13 mouse cellular contexts compared by ENCODE assay signal in genomic region chr10:61510809-61511208, GRCm38 (mm10). TPM values are rescaled to one million over a fixed set of nuclear protein-coding genes. Genes with fewer than 3 reads are reported as not detected.
A peak's percentile ranks its signal among the peaks of the same experiment; 100 is the strongest.
DNase-seq lines count a peak whose midpoint lies in the region; ATAC-seq lines count a peak whose summit lies in the region.
"Had no signal": no experiment of that assay in that cellular context is flagged by ENCODE, and none has a peak within 500 bp of the region (broad histone marks: within the 10 kb centered on the region; RNA-seq: fewer than 3 reads in every experiment).

No protein-coding gene starts in this region.

- 41% methylated on average over 7 of the region's 7 CpGs for WGBS in forebrain, embryonic 14.5 days
- WGBS in forebrain, embryonic 12.5 days, result 41% methylated on average over 7 of the region's 7 CpGs
- 16% methylated on average over 7 of the region's 7 CpGs for WGBS in kidney, embryonic 16.5 days
- WGBS in embryonic facial prominence, embryonic 11.5 days, result 37% methylated on average over 7 of the region's 7 CpGs

- H3K27me3 ChIP-seq in forebrain, embryonic 14.5 days (replicated peaks; ENCODE audit: control insufficient read depth, insufficient read depth, low read length), result no peaks in the 10 kb centered on the region
- no peaks in the 10 kb centered on the region for H3K27me3 ChIP-seq in forebrain, embryonic 12.5 days
- no peaks in the 10 kb centered on the region for H3K27me3 ChIP-seq in kidney, embryonic 16.5 days (ENCODE audit: insufficient read depth, low read length)
- H3K27me3 ChIP-seq in embryonic facial prominence, embryonic 11.5 days (ENCODE audit: control insufficient read depth, insufficient read depth, low read length), result no peaks in the 10 kb centered on the region

- no peak overlapping the region for H3K4me3 ChIP-seq in forebrain, embryonic 14.5 days (ENCODE audit: low read depth, low read length)
- H3K4me3 ChIP-seq in forebrain, embryonic 12.5 days (replicated peaks), result no peak overlapping the region
- H3K4me3 ChIP-seq in kidney, embryonic 16.5 days (ENCODE audit: low read length), result no peak overlapping the region
- H3K4me3 ChIP-seq in embryonic facial prominence, embryonic 11.5 days (ENCODE audit: low read depth, low read length), result no peak overlapping the region
- H3K4me3 ChIP-seq: erythroblast, embryonic 14.5 days had no signal

- peaks cover 6% of the 10 kb centered on the region; the same call in 1 of the 2 replicates for H3K4me1 ChIP-seq in forebrain, embryonic 14.5 days (ENCODE audit: control insufficient read depth, insufficient read depth, low read length)
- peaks cover 17% of the 10 kb centered on the region; the same call in 1 of the 2 replicates for H3K4me1 ChIP-seq in forebrain, embryonic 12.5 days
- H3K4me1 ChIP-seq in kidney, embryonic 16.5 days (ENCODE audit: insufficient read depth, low read length), result no peaks in the 10 kb centered on the region
- H3K4me1 ChIP-seq in embryonic facial prominence, embryonic 11.5 days (ENCODE audit: control insufficient read depth, insufficient read depth, low read length), result no peaks in the 10 kb centered on the region

- peak; percentile 47 for DNase-seq in forebrain, embryonic 14.5 days (ENCODE audit: low spot score)
- DNase-seq in kidney, postnatal 10 days, result no peak
- peak; percentile 40 for DNase-seq in embryonic facial prominence, embryonic 11.5 days (ENCODE audit: low spot score)
- DNase-seq in mesoderm, embryonic 11.5 days (ENCODE audit: low read depth, low spot score), result peak; percentile 60
- no peak for DNase-seq in spleen, postnatal 36 days (ENCODE audit: low spot score in 2 of 2)
- no peak for DNase-seq in adrenal gland, postnatal 4 days (ENCODE audit: low spot score in 2 of 2)
- DNase-seq: adrenal gland, postnatal 10 days; cerebellum, adult 2 months; thymus, postnatal 36 days had no signal

- H3K9ac ChIP-seq in forebrain, embryonic 14.5 days (ENCODE audit: low read length), result no peak overlapping the region
- H3K9ac ChIP-seq in forebrain, embryonic 12.5 days, result no peak overlapping the region
- no peak overlapping the region for H3K9ac ChIP-seq in kidney, embryonic 16.5 days (replicated peaks; ENCODE audit: low read length)
- H3K9ac ChIP-seq in embryonic facial prominence, embryonic 11.5 days (replicated peaks; ENCODE audit: low read length), result no peak overlapping the region

- no peaks in the 10 kb centered on the region for H3K36me3 ChIP-seq in forebrain, embryonic 14.5 days (ENCODE audit: control insufficient read depth, insufficient read depth, low read length)
- H3K36me3 ChIP-seq in forebrain, embryonic 12.5 days (replicated peaks), result no peaks in the 10 kb centered on the region
- H3K36me3 ChIP-seq in kidney, embryonic 16.5 days (ENCODE audit: insufficient read depth, low read length), result no peaks in the 10 kb centered on the region
- no peaks in the 10 kb centered on the region for H3K36me3 ChIP-seq in embryonic facial prominence, embryonic 11.5 days (replicated peaks; ENCODE audit: control insufficient read depth, insufficient read depth, low read depth, low read length)

- no peak overlapping the region for H3K27ac ChIP-seq in forebrain, embryonic 14.5 days (ENCODE audit: low read depth, low read length)
- no peak overlapping the region for H3K27ac ChIP-seq in forebrain, embryonic 12.5 days
- H3K27ac ChIP-seq in kidney, embryonic 16.5 days (ENCODE audit: low read length), result no peak overlapping the region
- no peak overlapping the region for H3K27ac ChIP-seq in embryonic facial prominence, embryonic 11.5 days (replicated peaks; ENCODE audit: low read depth, low read length)

- no peak overlapping the region for H3K4me2 ChIP-seq in forebrain, embryonic 14.5 days (ENCODE audit: low read length)
- no peak overlapping the region for H3K4me2 ChIP-seq in forebrain, embryonic 12.5 days
- no peak overlapping the region for H3K4me2 ChIP-seq in kidney, embryonic 16.5 days (replicated peaks; ENCODE audit: low read depth, low read length)
- no peak overlapping the region for H3K4me2 ChIP-seq in embryonic facial prominence, embryonic 11.5 days (ENCODE audit: low read depth, low read length)

- H3K9me3 ChIP-seq in forebrain, embryonic 14.5 days (replicated peaks; ENCODE audit: control insufficient read depth, low read length), result no peaks in the 10 kb centered on the region
- no peaks in the 10 kb centered on the region for H3K9me3 ChIP-seq in forebrain, embryonic 12.5 days
- no peaks in the 10 kb centered on the region for H3K9me3 ChIP-seq in kidney, embryonic 16.5 days (ENCODE audit: low read length)
- no peaks in the 10 kb centered on the region for H3K9me3 ChIP-seq in embryonic facial prominence, embryonic 11.5 days (replicated peaks; ENCODE audit: control insufficient read depth, low read length)

- ATAC-seq in forebrain, embryonic 14.5 days, result peak; percentile 60; the same call in 1 of the 2 replicates
- ATAC-seq in forebrain, embryonic 12.5 days (ENCODE audit: low FRiP score), result no peak
- peak; percentile 57 for ATAC-seq in kidney, embryonic 16.5 days (ENCODE audit: low FRiP score, low TSS enrichment)
- ATAC-seq in embryonic facial prominence, embryonic 11.5 days (replicated peaks; ENCODE audit: insufficient number of reproducible peaks, low FRiP score, low TSS enrichment, low read depth), result no peak; the same call in 1 of the 2 replicates
- ATAC-seq: intestine, embryonic 16.5 days had no signal

RNA-seq across cellular contexts. Expression of gene Lrrc20, which starts 35.2 kb away (rescaled TPM):
- polyA plus RNA-seq in forebrain, embryonic 14.5 days (2014; fragmentation: Nextera tagmentation; extraction: Ambion mirVana), result 21.3 TPM in 2 replicates
- 14.4 and 15.7 TPM in 2 replicates for polyA plus RNA-seq in forebrain, embryonic 12.5 days (2016; fragmentation: Nextera tagmentation; extraction: Ambion mirVana)
- polyA plus RNA-seq in kidney, embryonic 16.5 days (2015; fragmentation: Nextera tagmentation; extraction: Ambion mirVana), result 8.4 and 10.5 TPM in 2 replicates
- polyA plus RNA-seq in embryonic facial prominence, embryonic 11.5 days (2014; fragmentation: Nextera tagmentation; extraction: Ambion mirVana), result 11.1 and 11.6 TPM in 2 replicates
- 10 to 100 TPM; 12.2 to 13.8 TPM for total RNA-seq in adrenal gland, postnatal 4 days (2021)

RNA-seq across cellular contexts. Expression of gene Eif4ebp2, which starts 58.3 kb away (rescaled TPM):
- polyA plus RNA-seq in forebrain, embryonic 14.5 days (2014; fragmentation: Nextera tagmentation; extraction: Ambion mirVana), result 50.0 and 51.3 TPM in 2 replicates
- polyA plus RNA-seq in forebrain, embryonic 12.5 days (2016; fragmentation: Nextera tagmentation; extraction: Ambion mirVana), result 87.6 and 88.3 TPM in 2 replicates
- 57.4 and 71.4 TPM in 2 replicates for polyA plus RNA-seq in kidney, embryonic 16.5 days (2015; fragmentation: Nextera tagmentation; extraction: Ambion mirVana)
- 27.8 and 35.2 TPM in 2 replicates for polyA plus RNA-seq in embryonic facial prominence, embryonic 11.5 days (2014; fragmentation: Nextera tagmentation; extraction: Ambion mirVana)
- 100 to 1,000 TPM; 112 to 123 TPM for total RNA-seq in adrenal gland, postnatal 4 days (2021)

Comparison
In these comparisons a context has a peak if more than half of its experiments do, and no peak if none do; other contexts are left out.
1. ATAC-seq: peak in forebrain, embryonic 14.5 days (single experiment) and kidney, embryonic 16.5 days (single experiment); none in forebrain, embryonic 12.5 days (single experiment) and embryonic facial prominence, embryonic 11.5 days (single experiment).
2. DNase-seq: peak in forebrain, embryonic 14.5 days (single experiment), embryonic facial prominence, embryonic 11.5 days (single experiment) and mesoderm, embryonic 11.5 days (single experiment); none in kidney, postnatal 10 days (single experiment), spleen, postnatal 36 days (0 of 2) and adrenal gland, postnatal 4 days (0 of 2).